Mouse (Mus musculus): Measurements from ENCODE around the gene Gabrr2. TPM values are rescaled to one million over a fixed set of nuclear protein-coding genes. Genes with fewer than 3 reads are reported as not detected.
A peak's percentile ranks its signal among the peaks of the same experiment; 100 is the strongest.

Gabrr2 gene
- polyA plus RNA-seq, 1 experiment from 2014 or later: 0.11 TPM

DNA sequence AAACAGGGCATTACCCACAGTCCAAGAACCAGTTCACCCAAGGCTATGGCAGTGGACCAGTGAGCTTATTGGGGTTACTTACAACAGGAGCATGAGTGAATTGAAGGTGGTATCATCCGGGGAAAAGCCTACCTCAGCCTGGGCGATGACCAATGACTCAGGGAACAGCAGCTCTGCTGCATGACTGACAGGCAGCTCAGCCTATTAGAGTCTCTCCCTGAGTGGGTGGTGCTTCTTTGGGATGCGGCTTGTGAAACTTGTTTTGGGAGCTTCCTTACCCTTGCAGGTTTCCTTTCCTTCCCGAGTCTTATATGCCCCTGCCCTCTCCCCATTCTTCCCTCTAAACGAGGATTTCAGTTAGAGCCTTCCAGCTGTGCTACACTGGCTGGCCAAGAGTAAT is 10.1 kb upstream of the Gabrr2 start:
- Histone ChIP-seq H3K27me3 (no peaks in the 10 kb centered on the region), H3K4me2 (no peak overlapping the region), H3K27ac (no peak overlapping the region), H3K4me3 (no peak overlapping the region), H3K9ac (no peak overlapping the region), H3K4me1 (replicated peaks) (no peaks in the 10 kb centered on the region), H3K9me3 (replicated peaks) (no peaks in the 10 kb centered on the region), H3K36me3 (peaks cover 41% of the 10 kb centered on the region)
- WGBS: 82% methylated on average over 5 of the region's 5 CpGs
- ATAC-seq (replicated peaks; ENCODE audit: insufficient number of reproducible peaks, insufficient read depth, low FRiP score, low read depth): no peak

DNA sequence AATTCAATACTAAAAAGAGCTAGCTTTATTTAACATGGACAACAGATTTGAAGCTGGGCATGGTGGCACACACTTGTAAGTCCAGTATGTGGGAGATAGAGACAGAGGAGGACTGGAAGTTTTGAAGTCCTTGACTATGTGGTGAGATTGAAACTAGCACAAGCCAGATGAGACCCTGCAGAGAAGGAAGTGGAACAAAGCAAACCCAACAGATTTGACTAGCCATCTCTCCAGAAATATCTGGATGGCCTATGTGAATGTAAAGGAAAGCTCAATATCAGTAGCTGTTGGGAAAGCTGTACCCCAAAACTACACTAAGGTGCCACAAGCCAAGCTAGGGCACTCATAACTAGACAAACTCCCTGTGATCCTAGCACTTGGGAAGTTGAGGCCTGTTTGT is 8.4 kb upstream of the Gabrr2 start:
- Histone ChIP-seq H3K27ac (no peak overlapping the region), H3K4me2 (no peak overlapping the region), H3K36me3 (peaks cover 26% of the 10 kb centered on the region), H3K9ac (no peak overlapping the region), H3K9me3 (replicated peaks) (no peaks in the 10 kb centered on the region), H3K27me3 (no peaks in the 10 kb centered on the region), H3K4me3 (no peak overlapping the region), H3K4me1 (replicated peaks) (peaks cover 4% of the 10 kb centered on the region; the same call in 1 of the 2 replicates)
- ATAC-seq (replicated peaks; ENCODE audit: insufficient number of reproducible peaks, insufficient read depth, low FRiP score, low read depth): no peak

DNA sequence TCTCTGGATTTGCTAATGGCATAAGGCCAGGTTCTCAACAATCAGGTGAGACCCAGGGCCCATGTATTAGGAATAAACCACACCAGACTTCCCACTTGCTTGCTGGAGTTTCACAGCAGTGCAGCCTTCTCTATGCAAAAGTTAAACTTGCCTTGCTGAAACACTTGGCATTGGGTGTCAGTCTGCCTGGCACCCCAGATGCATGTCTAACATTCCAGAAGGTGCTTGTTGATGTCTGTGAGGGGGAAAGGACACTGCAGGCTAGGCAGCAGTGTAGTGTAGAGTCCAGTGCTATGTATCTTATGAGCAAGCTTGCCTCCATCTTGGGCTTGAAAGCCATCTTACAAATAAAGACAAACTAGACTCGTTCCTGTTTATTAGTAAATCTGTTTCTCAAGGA is 6.5 kb upstream of the Gabrr2 start:
- 80% methylated on average over 1 of the region's 1 CpGs for WGBS
- Histone ChIP-seq H3K4me2 (no peak overlapping the region), H3K27me3 (no peaks in the 10 kb centered on the region)

GRCm38 (mm10) chr4:33057890-33058687 is 4.7 kb upstream of the Gabrr2 start:
- no peak overlapping the region for H3K9ac ChIP-seq
- H3K4me3 ChIP-seq: no peak overlapping the region
- H3K36me3 ChIP-seq: no peaks in the 10 kb centered on the region
- no peaks in the 10 kb centered on the region for H3K27me3 ChIP-seq
- no peak overlapping the region for H3K4me2 ChIP-seq
- H3K4me1 ChIP-seq (replicated peaks): peaks cover 7% of the 10 kb centered on the region; the same call in 1 of the 2 replicates
- no peak for ATAC-seq (replicated peaks; ENCODE audit: insufficient number of reproducible peaks, insufficient read depth, low FRiP score, low read depth)
- 49% methylated on average over 11 of the region's 11 CpGs for WGBS
- peak overlapping the region; percentile 32; the same call in 1 of the 2 replicates for H3K27ac ChIP-seq
- H3K9me3 ChIP-seq (replicated peaks): no peaks in the 10 kb centered on the region

More for the DNA sequence above, 6.5 kb upstream of the Gabrr2 start:
- H3K4me1 ChIP-seq (replicated peaks): peaks cover 7% of the 10 kb centered on the region; the same call in 1 of the 2 replicates
- H3K9ac ChIP-seq: no peak overlapping the region
- H3K36me3 ChIP-seq: peaks cover 11% of the 10 kb centered on the region
- H3K4me3 ChIP-seq: no peak overlapping the region
- H3K9me3 ChIP-seq (replicated peaks): no peaks in the 10 kb centered on the region
- ATAC-seq (replicated peaks; ENCODE audit: insufficient number of reproducible peaks, insufficient read depth, low FRiP score, low read depth): no peak
- H3K27ac ChIP-seq: no peak overlapping the region

- Histone ChIP-seq H3K9me3 (replicated peaks) (no peaks in the 10 kb centered on the region), H3K4me2 (no peak overlapping the region), H3K4me3 (no peak overlapping the region), H3K9ac (no peak overlapping the region), H3K27ac (no peak overlapping the region), H3K27me3 (no peaks in the 10 kb centered on the region), H3K36me3 (no peaks in the 10 kb centered on the region), H3K4me1 (replicated peaks) (peaks cover 11% of the 10 kb centered on the region)
- no peak for ATAC-seq (replicated peaks; ENCODE audit: insufficient number of reproducible peaks, insufficient read depth, low FRiP score, low read depth)
- WGBS: 36% methylated on average over 7 of the region's 7 CpGs
Measured at GRCm38 (mm10) chr4:33061158-33061557, 1.6 kb upstream of the Gabrr2 start.

- Histone ChIP-seq H3K36me3 (no peaks in the 10 kb centered on the region), H3K27ac (no peak overlapping the region), H3K4me1 (replicated peaks) (peaks cover 12% of the 10 kb centered on the region), H3K27me3 (no peaks in the 10 kb centered on the region), H3K4me2 (no peak overlapping the region), H3K9ac (no peak overlapping the region), H3K9me3 (replicated peaks) (no peaks in the 10 kb centered on the region), H3K4me3 (no peak overlapping the region)
- 73% methylated on average over 6 of the region's 6 CpGs for WGBS
- no peak for ATAC-seq (replicated peaks; ENCODE audit: insufficient number of reproducible peaks, insufficient read depth, low FRiP score, low read depth)
Measured at GRCm38 (mm10) chr4:33064986-33065385, 2.2 kb downstream of the Gabrr2 start.

DNA sequence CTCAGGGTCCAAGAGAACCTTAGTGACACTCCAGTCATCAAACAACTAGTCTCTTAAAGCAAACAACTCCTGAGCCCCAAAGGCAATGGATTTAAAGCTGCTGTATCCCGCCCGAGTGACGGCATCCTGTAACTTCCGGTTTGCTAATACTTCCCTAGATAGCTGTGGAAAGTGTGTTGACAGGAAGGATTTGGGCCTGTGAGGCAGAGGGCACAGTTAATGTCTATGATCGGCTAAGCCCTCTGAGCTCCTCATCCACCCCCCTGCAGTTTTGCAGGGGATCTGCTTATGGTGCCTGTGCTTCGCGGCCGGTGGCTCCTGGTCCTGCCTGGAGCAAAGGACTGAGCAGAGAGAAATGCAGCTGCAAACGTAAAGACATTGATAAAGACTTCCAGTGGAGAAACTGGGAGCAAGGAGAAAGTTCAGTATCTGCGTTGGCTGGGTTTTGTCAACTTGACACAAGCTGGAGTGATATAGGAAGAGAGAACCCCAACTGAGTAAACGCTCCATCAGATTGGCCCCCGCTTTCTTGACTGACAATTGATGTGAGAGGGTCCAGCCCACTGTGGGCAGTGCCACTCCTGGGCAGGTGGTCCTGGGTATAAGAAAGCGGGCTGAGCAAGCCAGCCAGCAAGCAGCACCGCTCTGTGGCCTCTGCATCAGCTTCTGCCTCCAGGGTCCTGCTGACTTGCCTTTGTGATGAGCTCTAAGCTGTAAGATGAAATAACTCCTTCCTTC is 3.6 kb downstream of the Gabrr2 start:
- peaks cover 9% of the 10 kb centered on the region for H3K4me1 ChIP-seq (replicated peaks)
- no peak overlapping the region for H3K27ac ChIP-seq
- no peak overlapping the region; the same call in 1 of the 2 replicates for H3K9ac ChIP-seq
- peak overlapping the region; percentile 17 for H3K4me3 ChIP-seq
- no peaks in the 10 kb centered on the region for H3K36me3 ChIP-seq
- peak overlapping the region; percentile 55 for H3K4me2 ChIP-seq
- H3K9me3 ChIP-seq (replicated peaks): no peaks in the 10 kb centered on the region
- WGBS: 28% methylated on average over 14 of the region's 14 CpGs
- ATAC-seq (replicated peaks; ENCODE audit: insufficient number of reproducible peaks, insufficient read depth, low FRiP score, low read depth): no peak
- H3K27me3 ChIP-seq: no peaks in the 10 kb centered on the region

DNA sequence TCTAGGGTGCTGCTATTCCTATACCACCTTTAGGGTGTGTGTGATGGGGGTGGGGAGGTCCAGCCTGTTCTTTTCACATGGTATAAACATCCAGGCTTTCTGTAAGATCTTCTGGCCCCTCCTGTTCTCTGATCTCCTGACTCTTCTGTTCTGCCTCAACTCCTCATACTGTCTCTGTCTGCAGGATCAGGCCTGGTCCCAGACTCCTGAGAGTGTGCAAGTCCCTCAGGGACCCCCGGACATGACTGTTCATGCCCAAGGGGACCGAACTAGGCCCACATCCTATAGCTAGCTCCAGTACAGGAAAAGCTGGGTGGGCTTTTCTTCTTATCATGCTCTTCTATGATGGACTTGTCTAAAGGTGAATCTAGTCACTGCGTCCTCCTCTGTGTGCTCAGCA is 4.5 kb downstream of the Gabrr2 start:
- H3K27me3 ChIP-seq: no peaks in the 10 kb centered on the region
- H3K4me3 ChIP-seq: no peak overlapping the region
- no peaks in the 10 kb centered on the region for H3K36me3 ChIP-seq
- H3K4me2 ChIP-seq: no peak overlapping the region
- H3K4me1 ChIP-seq (replicated peaks): peaks cover 9% of the 10 kb centered on the region
- no peak overlapping the region for H3K27ac ChIP-seq
- 89% methylated on average over 3 of the region's 3 CpGs for WGBS
- H3K9me3 ChIP-seq (replicated peaks): no peaks in the 10 kb centered on the region
- no peak for ATAC-seq (replicated peaks; ENCODE audit: insufficient number of reproducible peaks, insufficient read depth, low FRiP score, low read depth)
- H3K9ac ChIP-seq: no peak overlapping the region

DNA sequence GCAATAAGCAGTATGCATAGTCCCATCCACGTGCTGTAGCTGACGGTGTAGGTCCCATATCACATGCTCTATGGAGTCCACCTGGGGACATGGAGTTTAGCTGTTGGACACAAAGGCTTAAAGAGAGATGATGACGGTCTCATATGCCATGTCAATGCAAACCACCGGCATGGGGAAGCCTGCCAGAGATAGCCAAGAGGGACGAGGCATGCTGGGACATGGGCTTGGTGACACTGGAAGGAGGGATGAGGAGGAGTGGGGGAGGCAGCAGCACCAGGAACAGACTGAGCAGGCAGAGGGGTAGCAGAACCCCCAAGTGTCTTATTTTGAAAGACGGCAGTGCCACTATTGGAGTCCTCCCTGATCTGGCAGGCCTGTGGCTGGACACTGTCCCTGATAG is 5.0 kb downstream of the Gabrr2 start:
- ATAC-seq (replicated peaks; ENCODE audit: insufficient number of reproducible peaks, insufficient read depth, low FRiP score, low read depth): no peak
- H3K4me3 ChIP-seq: no peak overlapping the region
- no peak overlapping the region for H3K9ac ChIP-seq
- H3K36me3 ChIP-seq: no peaks in the 10 kb centered on the region
- no peaks in the 10 kb centered on the region for H3K27me3 ChIP-seq
- H3K9me3 ChIP-seq (replicated peaks): no peaks in the 10 kb centered on the region
- no peak overlapping the region for H3K4me2 ChIP-seq
- WGBS: 85% methylated on average over 6 of the region's 6 CpGs
- no peak overlapping the region for H3K27ac ChIP-seq
- H3K4me1 ChIP-seq (replicated peaks): peaks cover 14% of the 10 kb centered on the region

- no peak overlapping the region for H3K4me3 ChIP-seq
- ATAC-seq (replicated peaks; ENCODE audit: insufficient number of reproducible peaks, insufficient read depth, low FRiP score, low read depth): no peak
- H3K27ac ChIP-seq: no peak overlapping the region
- 52% methylated on average over 6 of the region's 6 CpGs for WGBS
- no peaks in the 10 kb centered on the region for H3K36me3 ChIP-seq
- H3K9ac ChIP-seq: no peak overlapping the region
- no peaks in the 10 kb centered on the region for H3K27me3 ChIP-seq
- no peaks in the 10 kb centered on the region for H3K9me3 ChIP-seq (replicated peaks)
- peaks cover 15% of the 10 kb centered on the region for H3K4me1 ChIP-seq (replicated peaks)
- H3K4me2 ChIP-seq: no peak overlapping the region
Measured at GRCm38 (mm10) chr4:33068894-33069293, 6.1 kb downstream of the Gabrr2 start.

DNA sequence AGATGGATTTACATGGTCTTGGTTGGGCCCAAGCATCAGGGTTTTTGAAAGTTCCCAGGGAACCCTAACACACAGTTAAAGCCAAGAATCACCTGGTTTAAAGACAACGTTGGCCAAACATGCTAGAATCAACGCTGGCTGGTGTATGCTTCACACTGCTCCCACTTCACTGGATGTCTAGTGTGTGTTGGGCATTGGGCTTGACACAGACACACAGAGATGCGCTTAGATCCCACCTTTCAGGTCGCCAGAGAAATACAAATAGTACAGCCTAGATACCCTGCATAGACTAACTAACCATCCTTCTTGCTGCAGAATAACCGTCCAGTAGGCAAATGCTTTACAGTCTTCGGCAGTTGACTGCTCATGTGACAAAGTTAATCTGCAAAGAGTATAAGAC is 7.5 kb downstream of the Gabrr2 start:
- no peaks in the 10 kb centered on the region for H3K9me3 ChIP-seq (replicated peaks)
- ATAC-seq (replicated peaks; ENCODE audit: insufficient number of reproducible peaks, insufficient read depth, low FRiP score, low read depth): no peak

More for the DNA sequence above, 7.5 kb downstream of the Gabrr2 start:
- H3K27ac ChIP-seq: no peak overlapping the region
- no peaks in the 10 kb centered on the region for H3K27me3 ChIP-seq
- no peaks in the 10 kb centered on the region for H3K36me3 ChIP-seq
- no peak overlapping the region for H3K4me2 ChIP-seq
- H3K4me3 ChIP-seq: no peak overlapping the region
- peaks cover 15% of the 10 kb centered on the region for H3K4me1 ChIP-seq (replicated peaks)
- 87% methylated on average over 6 of the region's 6 CpGs for WGBS
- H3K9ac ChIP-seq: no peak overlapping the region

Measured in heart, embryonic 15.5 days (tissue).